Mouse (Mus musculus) MEL (cell line): Measurements from ENCODE around the gene Ch25h. TPM values are rescaled to one million over a fixed set of nuclear protein-coding genes. Genes with fewer than 3 reads are reported as not detected.

Experiments
- DNase-seq: peaks from one replicate; pipeline ENCODE4 v3.0.0; 2011; ENCODE audit warnings: low read depth, low spot score
- H3K27ac ChIP-seq: 2 replicates; pipeline ENCODE4 v1.5.1; 2012; ENCODE audit warnings: low read depth, mild to moderate bottlenecking, control low read depth, low read length, moderate library complexity; ENCODE audit not compliant: control insufficient read depth
- H3K27me3 ChIP-seq, 2 experiments: fragments of 150-350 bp in 1 of 2; sonication (generic) in 1 of 2; 2 replicates each; pipeline ENCODE4 v1.6.1; 2012; ENCODE audit warnings: low read length in 2 of 2, mild to moderate bottlenecking in 2 of 2, improper control_type of control experiment in 1 of 2, moderate library complexity in 1 of 2; ENCODE audit not compliant: insufficient read depth in 2 of 2, control insufficient read depth in 1 of 2
- H3K36me3 ChIP-seq, 2 experiments: 2 replicates each; pipeline ENCODE4 v1.6.1; 2012 to 2014; ENCODE audit warnings: low read length in 2 of 2, improper control_type of control experiment in 1 of 2, inconsistent platforms in 1 of 2, mild to moderate bottlenecking in 1 of 2; ENCODE audit not compliant: insufficient read depth in 2 of 2, control insufficient read depth in 1 of 2
- H3K4me1 ChIP-seq, 2 experiments: fragments of 150-350 bp in 1 of 2; sonication (generic) in 1 of 2; 2 replicates each; pipeline ENCODE4 v1.6.1; 2012; ENCODE audit warnings: low read length in 2 of 2, improper control_type of control experiment in 1 of 2, mild to moderate bottlenecking in 1 of 2; ENCODE audit not compliant: insufficient read depth in 2 of 2, control insufficient read depth in 1 of 2
- H3K4me3 ChIP-seq, 2 experiments: fragments of 150-350 bp in 1 of 2; sonication (generic) in 1 of 2; 2 replicates each; pipeline ENCODE4 v1.5.1; 2012; ENCODE audit warnings: low read depth in 2 of 2, low read length in 2 of 2, mild to moderate bottlenecking in 2 of 2, moderate library complexity in 2 of 2, control low read depth in 1 of 2, improper control_type of control experiment in 1 of 2; ENCODE audit not compliant: control insufficient read depth in 1 of 2, insufficient read depth in 1 of 2
- H3K79me2 ChIP-seq: 2 replicates; pipeline ENCODE4 v1.6.1; 2012; ENCODE audit warnings: mild to moderate bottlenecking, low read length, moderate library complexity; ENCODE audit not compliant: control insufficient read depth, poor library complexity, insufficient read depth
- H3K9ac ChIP-seq: 2 replicates; pipeline ENCODE4 v1.6.1; 2012; ENCODE audit warnings: low read depth, mild to moderate bottlenecking, control low read depth, low read length, moderate library complexity; ENCODE audit not compliant: control insufficient read depth, poor library complexity, severe bottlenecking
- H3K9me3 ChIP-seq: fragments of 150-350 bp; sonication (generic); replicated peaks from 2 replicates; pipeline ENCODE4 v1.6.1; 2012; ENCODE audit warnings: mild to moderate bottlenecking, low read length, improper control_type of control experiment, moderate library complexity; ENCODE audit not compliant: insufficient read depth
- E2F4 ChIP-seq: IDR thresholded peaks from 2 replicates; pipeline ENCODE4 v1.6.1; 2011; ENCODE audit warnings: low read depth, low read length, improper control_type of control experiment, borderline replicate concordance
- ELF1 ChIP-seq: IDR thresholded peaks from 2 replicates; pipeline ENCODE4 v1.6.1; 2014; ENCODE audit warnings: low read depth, mild to moderate bottlenecking, inconsistent platforms, low read length, improper control_type of control experiment, moderate library complexity
- EP300 ChIP-seq, 2 experiments: IDR thresholded peaks; 2 replicates each; pipeline ENCODE4 v1.6.1; 2011; ENCODE audit warnings: improper control_type of control experiment in 2 of 2, low read length in 2 of 2, low read depth in 1 of 2, mild to moderate bottlenecking in 1 of 2
- ETS1 ChIP-seq: IDR thresholded peaks from 2 replicates; pipeline ENCODE4 v1.6.1; 2012; ENCODE audit warnings: low read depth, mild to moderate bottlenecking, inconsistent platforms, low read length, improper control_type of control experiment, moderate library complexity
- JUND ChIP-seq: IDR thresholded peaks from 2 replicates; pipeline ENCODE4 v1.6.1; 2011; ENCODE audit warnings: low read depth, mild to moderate bottlenecking, improper control_type of control experiment, low read length
- MAFK ChIP-seq: IDR thresholded peaks from 2 replicates; pipeline ENCODE4 v1.6.1; 2011; ENCODE audit warnings: low read depth, mild to moderate bottlenecking, low read length, improper control_type of control experiment, borderline replicate concordance
- MAX ChIP-seq: IDR thresholded peaks from 2 replicates; pipeline ENCODE4 v1.6.1; 2011; ENCODE audit warnings: low read length, improper control_type of control experiment
- MAZ ChIP-seq: IDR thresholded peaks from 2 replicates; pipeline ENCODE4 v1.6.1; 2012; ENCODE audit warnings: low read depth, mild to moderate bottlenecking, inconsistent platforms, low read length, improper control_type of control experiment
- MEF2A ChIP-seq: IDR thresholded peaks from 2 replicates; pipeline ENCODE4 v1.6.1; 2014; ENCODE audit warnings: low read depth, mild to moderate bottlenecking, inconsistent platforms, low read length, improper control_type of control experiment; ENCODE audit not compliant: poor library complexity, insufficient replicate concordance, severe bottlenecking; ENCODE audit errors: extremely low read depth
- MYB ChIP-seq: IDR thresholded peaks from 2 replicates; pipeline ENCODE4 v1.6.1; 2011; ENCODE audit warnings: mild to moderate bottlenecking, low read depth, low read length, improper control_type of control experiment
- MYC ChIP-seq: IDR thresholded peaks from 2 replicates; pipeline ENCODE4 v1.6.1; 2011; ENCODE audit warnings: low read depth, mild to moderate bottlenecking, low read length, improper control_type of control experiment, moderate library complexity
- POLR2A ChIP-seq, 2 experiments: IDR thresholded peaks; 2 replicates each; pipeline ENCODE4 v1.6.1; 2011 to 2012; ENCODE audit warnings: low read length in 2 of 2, mild to moderate bottlenecking in 2 of 2, control low read depth in 1 of 2, improper control_type of control experiment in 1 of 2, low read depth in 1 of 2, moderate library complexity in 1 of 2; ENCODE audit not compliant: control insufficient read depth in 1 of 2, insufficient read depth in 1 of 2, poor library complexity in 1 of 2
- POLR2AphosphoS2 ChIP-seq: IDR thresholded peaks from 2 replicates; pipeline ENCODE4 v1.6.1; 2011; ENCODE audit warnings: low read length, improper control_type of control experiment
- RAD21 ChIP-seq: IDR thresholded peaks from 2 replicates; pipeline ENCODE4 v1.6.1; 2011; ENCODE audit warnings: mild to moderate bottlenecking, low read depth, low read length, improper control_type of control experiment
- RCOR1 ChIP-seq: IDR thresholded peaks from 2 replicates; pipeline ENCODE4 v1.6.1; 2012; ENCODE audit warnings: low read depth, mild to moderate bottlenecking, inconsistent platforms, low read length, improper control_type of control experiment
- TBP ChIP-seq: IDR thresholded peaks from 2 replicates; pipeline ENCODE4 v1.8.0; 2011; ENCODE audit warnings: low read depth, low read length, improper control_type of control experiment
- ZC3H11A ChIP-seq: IDR thresholded peaks from 2 replicates; pipeline ENCODE4 v1.6.1; 2012; ENCODE audit warnings: low read depth, mild to moderate bottlenecking, inconsistent platforms, low read length, improper control_type of control experiment
- polyA plus RNA-seq, 2 experiments: library from polyadenylated mRNA; stranded (reverse) in 1 of 2; unstranded in 1 of 2; fragments of >175 nt in 1 of 2; fragments of >200 nt in 1 of 2; gene quantifications; 2 replicates each; pipeline versions ENCODE4 v1.2.1 to v1.2.4; 2012; ENCODE audit warnings: low replicate concordance in 2 of 2, low read depth in 1 of 2; ENCODE audit not compliant: insufficient read length in 2 of 2, insufficient read depth in 1 of 2, missing spikeins in 1 of 2
- total RNA-seq: library from RNA; depleted of rRNA; stranded (reverse); fragments of 300-350 nt; gene quantifications from 2 replicates; pipeline ENCODE4 v1.2.3, GENCODE M21; 2012

The Ch25h gene
- total and polyA plus RNA-seq, 3 experiments = not detected

DNA sequence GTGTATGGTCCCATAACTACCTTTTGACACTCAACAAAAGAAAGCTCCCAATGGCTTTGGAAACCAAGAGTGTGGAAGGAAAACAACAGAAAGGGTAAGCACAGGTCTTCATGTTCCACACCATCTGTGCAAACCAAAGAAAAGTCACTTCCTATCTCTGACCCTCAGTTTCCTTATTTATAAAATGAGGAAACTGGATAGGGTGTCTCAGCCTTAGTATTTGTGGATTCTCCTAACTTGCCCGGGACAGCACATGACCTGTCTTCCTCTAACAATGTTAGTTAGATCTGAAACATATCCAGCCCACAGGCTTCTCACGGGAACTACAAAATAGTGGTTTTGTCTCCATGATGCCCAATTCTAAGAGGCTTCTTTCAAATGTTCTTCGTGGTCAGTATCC is 10.5 kb downstream of the Ch25h start:
- H3K4me3 ChIP-seq = no peak overlapping the region
- no peak for DNase-seq
- H3K9ac ChIP-seq = no peak overlapping the region
- H3K27me3 ChIP-seq = peaks cover 3 to 6% of the 10 kb centered on the region in 2 experiments
- no peaks in the 10 kb centered on the region for H3K9me3 ChIP-seq
- H3K27ac ChIP-seq = no peak overlapping the region
- no peaks in the 10 kb centered on the region for H3K36me3 ChIP-seq
- no peaks in the 10 kb centered on the region for H3K4me1 ChIP-seq
- TF ChIP-seq E2F4 (no peak), POLR2A (IDR thresholded peaks at IDR 0.05; ENCODE audit: control insufficient read depth in 1 of 2, insufficient read depth in 1 of 2, low read depth in 1 of 2, low read length in 2 of 2, poor library complexity in 1 of 2) (no peak), MYB (no peak), MAZ (no peak)
- no peaks in the 10 kb centered on the region for H3K79me2 ChIP-seq

- Histone ChIP-seq H3K79me2 (no peaks in the 10 kb centered on the region), H3K27ac (no peak overlapping the region), H3K4me3 (no peak overlapping the region), H3K4me1 (no peaks in the 10 kb centered on the region), H3K9me3 (no peaks in the 10 kb centered on the region), H3K27me3 (peaks cover 3 to 4% of the 10 kb centered on the region in 2 experiments; a peak in 3 of 4 replicates)
- no peak for TF ChIP-seq EP300 (IDR thresholded peaks at IDR 0.05; ENCODE audit: low read depth in 1 of 2, low read length in 2 of 2)
- no peak for TF ChIP-seq ETS1
- no peak for TF ChIP-seq TBP
- TF ChIP-seq MAFK = no peak
- no peak for TF ChIP-seq ELF1
- no peak for TF ChIP-seq JUND
- TF ChIP-seq RCOR1 = no peak
- TF ChIP-seq MEF2A = no peak
- TF ChIP-seq MAX = no peak
- TF ChIP-seq MYC = no peak
- TF ChIP-seq ZC3H11A = no peak
- no peak for TF ChIP-seq POLR2AphosphoS2
- TF ChIP-seq MYB = no peak
- no peak for TF ChIP-seq RAD21
- TF ChIP-seq, all 39 proteins: peak for 0
- DNase-seq = no peak
- Histone ChIP-seq H3K36me3 (no peaks in the 10 kb centered on the region), H3K9ac (no peak overlapping the region)
These were observed 13.4 kb downstream of the Ch25h start for GRCm38 (mm10) chr19:34461451-34462019.
